Mouse (Mus musculus) lung, embryonic 16.5 days (tissue): ENCODE measurements around the gene Pogz. TPM values are rescaled to one million over a fixed set of nuclear protein-coding genes. Genes with fewer than 3 reads are reported as not detected.
A peak's percentile ranks its signal among the peaks of the same experiment; 100 is the strongest.

Source experiments
- ATAC-seq: fragments of 200-750 bp; cut with Nextera tagmentation; 2 replicates; pipeline ENCODE4 v1.8.0; 2017; ENCODE audit warnings: low read depth, mild to moderate bottlenecking, moderate library complexity
- H3K27ac ChIP-seq: fragments of 300-500 bp; sonication (generic); 2 replicates; pipeline ENCODE4 v1.5.1; 2014; ENCODE audit warnings: mild to moderate bottlenecking, control low read depth, low read length
- H3K27me3 ChIP-seq: fragments of 300-500 bp; sonication (generic); 2 replicates; pipeline ENCODE4 v1.6.1; 2014; ENCODE audit warnings: low read depth, low read length, mixed read lengths; ENCODE audit not compliant: control insufficient read depth, insufficient read depth
- H3K36me3 ChIP-seq: fragments of 300-500 bp; sonication (generic); 2 replicates; pipeline ENCODE4 v1.6.1; 2014; ENCODE audit warnings: low read length; ENCODE audit not compliant: control insufficient read depth, insufficient read depth
- H3K4me1 ChIP-seq: fragments of 300-500 bp; sonication (generic); replicated peaks from 2 replicates; pipeline ENCODE4 v1.6.1; 2014; ENCODE audit warnings: low read length, mixed read lengths; ENCODE audit not compliant: control insufficient read depth, insufficient read depth
- H3K4me2 ChIP-seq: fragments of 300-500 bp; sonication (generic); 2 replicates; pipeline ENCODE4 v1.6.1; 2014; ENCODE audit warnings: low read depth, low read length, control low read depth
- H3K4me3 ChIP-seq: fragments of 300-500 bp; sonication (generic); 2 replicates; pipeline ENCODE4 v1.5.1; 2014; ENCODE audit warnings: mild to moderate bottlenecking, low read length, control low read depth
- H3K9ac ChIP-seq: fragments of 300-500 bp; sonication (generic); 2 replicates; pipeline ENCODE4 v1.6.1; 2014; ENCODE audit warnings: low read length, control low read depth
- H3K9me3 ChIP-seq: fragments of 300-500 bp; sonication (generic); 2 replicates; pipeline ENCODE4 v1.6.1; 2016; ENCODE audit warnings: low read length; ENCODE audit not compliant: control insufficient read depth
- WGBS: fragments of 180-500 bp; shearing (Covaris S2); extraction: QIAGEN DNeasy Blood & Tissue Kit; methylation state at CpG from one replicate; pipeline ENCODE4 v1.1.7; 2014; 5-methylcytosine and 5-hydroxymethylcytosine counted together
- polyA plus RNA-seq: library from polyadenylated mRNA; unstranded; fragments of >200 nt; fragmentation: Nextera tagmentation; extraction: Ambion mirVana; gene quantifications from 2 replicates; pipeline ENCODE4 v1.2.1, GENCODE M21; 2015

The Pogz gene
- polyA plus RNA-seq, 1 experiment from 2014 or later: 16.9 TPM

DNA sequence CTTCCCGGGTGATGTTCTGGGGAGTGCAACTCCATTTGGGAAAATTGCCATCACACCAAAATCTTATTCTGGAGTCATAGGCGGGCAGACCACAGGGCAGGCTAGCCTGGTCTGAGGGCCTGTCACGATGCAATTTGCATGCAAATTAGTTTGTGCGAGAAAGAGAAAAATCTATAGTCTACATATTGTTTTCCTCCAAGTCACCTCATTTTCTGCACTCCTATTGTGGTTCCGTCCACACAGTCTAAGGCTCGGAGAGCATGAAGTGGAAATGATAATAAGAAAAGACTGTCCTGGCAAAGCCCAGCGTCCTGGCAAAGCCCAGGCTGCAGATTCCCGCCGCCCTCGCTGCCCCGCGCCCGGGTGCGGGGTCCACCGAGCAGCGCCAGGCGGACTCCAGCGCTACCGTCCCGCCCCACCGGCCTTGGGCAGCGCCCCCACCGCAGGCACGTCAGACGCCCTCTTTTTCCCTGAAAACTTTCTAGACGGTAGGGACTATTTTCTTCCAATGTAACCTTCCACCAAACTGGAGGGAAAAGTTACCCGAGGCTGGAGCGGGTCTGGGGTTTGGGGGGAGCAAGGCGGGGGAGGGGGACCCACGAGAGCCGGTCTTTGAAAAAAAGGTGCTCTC lies 16.2 kb upstream of the Pogz start:
- Histone ChIP-seq H3K4me3 (peak overlapping the region; percentile 73), H3K4me1 (peaks cover 3% of the 10 kb centered on the region; the same call in 1 of the 2 replicates), H3K36me3 (no peaks in the 10 kb centered on the region), H3K9ac (peak overlapping the region; percentile 98), H3K27me3 (no peaks in the 10 kb centered on the region), H3K4me2 (peak overlapping the region; percentile 60), H3K9me3 (no peaks in the 10 kb centered on the region), H3K27ac (peak overlapping the region; percentile 87)
- peak; percentile 76 for ATAC-seq
- 3% methylated on average over 31 of the region's 31 CpGs for WGBS

DNA sequence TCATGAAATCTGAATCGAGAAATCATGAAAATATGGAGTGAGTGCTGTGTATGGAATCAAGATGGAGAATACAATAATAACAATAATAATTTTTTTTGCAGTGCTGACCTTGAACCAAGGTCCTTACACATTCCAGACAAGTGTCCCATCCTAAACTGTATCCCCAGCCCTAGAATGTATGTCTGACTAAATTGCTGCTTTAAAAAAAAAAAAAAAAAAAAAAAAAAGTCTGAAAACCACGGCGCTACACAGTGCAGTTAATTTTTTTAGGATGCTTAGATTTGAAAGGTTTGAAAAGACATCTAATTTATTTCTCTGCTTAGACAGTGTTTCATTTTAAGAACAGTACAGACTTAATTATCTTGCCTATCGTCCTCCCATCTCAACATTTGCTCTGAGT lies 15.3 kb upstream of the Pogz start:
- H3K36me3 ChIP-seq: no peaks in the 10 kb centered on the region
- H3K4me2 ChIP-seq: peak overlapping the region; percentile 60
- no peak overlapping the region for H3K27ac ChIP-seq
- peaks cover 3% of the 10 kb centered on the region; the same call in 1 of the 2 replicates for H3K4me1 ChIP-seq
- H3K9ac ChIP-seq: no peak overlapping the region
- no peaks in the 10 kb centered on the region for H3K27me3 ChIP-seq
- H3K4me3 ChIP-seq: peak overlapping the region; percentile 73
- 75% methylated on average over 4 of the region's 4 CpGs for whole genome bisulfite sequencing
- H3K9me3 ChIP-seq: no peaks in the 10 kb centered on the region
- no peak for ATAC-seq

DNA sequence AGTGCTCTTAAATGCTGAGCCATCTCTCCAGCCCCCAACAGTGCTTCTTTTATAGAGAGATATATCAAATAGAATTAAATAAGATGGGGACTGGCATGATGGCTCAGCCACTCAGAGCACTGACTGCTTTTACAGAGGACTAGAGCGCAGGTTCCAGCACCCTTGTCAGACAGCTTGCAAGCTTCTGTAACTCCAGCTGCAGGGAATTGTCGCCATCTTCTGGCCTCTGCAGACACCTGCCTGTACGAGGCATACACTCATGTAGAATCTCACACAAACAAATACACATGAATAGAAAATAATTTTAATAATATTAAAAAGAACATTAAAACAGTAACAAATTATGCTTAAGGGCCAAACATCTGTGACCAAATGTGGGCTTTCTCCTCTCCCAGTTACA lies 13.3 kb upstream of the Pogz start:
- Histone ChIP-seq H3K4me3 (no peak overlapping the region), H3K4me1 (peaks cover 3% of the 10 kb centered on the region; the same call in 1 of the 2 replicates), H3K36me3 (no peaks in the 10 kb centered on the region), H3K27ac (no peak overlapping the region), H3K4me2 (no peak overlapping the region), H3K27me3 (no peaks in the 10 kb centered on the region), H3K9me3 (no peaks in the 10 kb centered on the region), H3K9ac (no peak overlapping the region)
- no peak for ATAC-seq
- 75% methylated on average over 3 of the region's 3 CpGs for WGBS

DNA sequence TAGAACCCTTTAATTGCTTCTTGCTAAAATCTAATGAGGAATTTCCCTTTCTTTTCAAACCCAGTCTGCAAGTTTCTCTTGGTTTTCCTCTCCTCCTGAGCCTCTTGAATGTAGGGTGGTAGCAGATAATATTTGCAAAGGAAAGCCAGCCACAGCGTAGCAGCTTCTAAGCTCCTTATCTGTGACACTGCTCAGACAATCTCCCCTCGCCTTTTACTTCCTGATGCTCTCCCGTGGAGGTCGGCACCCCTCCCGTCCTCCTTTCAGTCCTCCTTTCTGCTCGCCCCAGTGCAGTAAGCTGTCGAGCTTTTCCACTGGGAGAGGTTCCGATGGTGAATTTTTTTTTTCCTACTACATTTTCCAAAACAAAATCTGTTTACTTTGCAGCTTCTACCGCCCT lies 5.3 kb upstream of the Pogz start:
- Histone ChIP-seq H3K4me2 (peak overlapping the region; percentile 29), H3K9ac (peak overlapping the region; percentile 39; the same call in 1 of the 2 replicates), H3K27me3 (no peaks in the 10 kb centered on the region), H3K4me1 (peaks cover 6% of the 10 kb centered on the region; the same call in 1 of the 2 replicates), H3K4me3 (no peak overlapping the region; the same call in 1 of the 2 replicates), H3K9me3 (no peaks in the 10 kb centered on the region), H3K36me3 (no peaks in the 10 kb centered on the region), H3K27ac (no peak overlapping the region)
- WGBS: 4% methylated on average over 9 of the region's 9 CpGs
- no peak for ATAC-seq

DNA sequence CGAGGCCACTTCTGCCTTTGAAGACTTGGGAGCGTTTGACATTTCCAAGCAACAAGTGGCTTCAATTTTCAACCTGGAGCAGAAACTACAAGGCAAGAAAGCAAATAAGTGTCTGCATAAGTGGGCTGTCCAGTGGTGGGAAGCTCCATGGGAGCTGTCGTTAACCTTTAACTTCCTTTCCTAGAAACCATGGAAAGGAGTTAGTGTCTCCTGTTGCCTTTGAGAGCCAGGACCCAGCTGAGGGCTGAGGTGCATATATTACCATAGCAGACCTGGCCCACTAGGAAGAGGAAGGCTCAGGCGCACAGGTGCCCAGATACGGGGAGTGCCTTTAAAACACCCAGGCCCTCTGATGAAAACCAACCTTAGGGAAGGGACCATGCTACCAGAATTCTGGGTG lies 4.7 kb upstream of the Pogz start:
- ATAC-seq: no peak
- no peak overlapping the region for H3K9ac ChIP-seq
- H3K4me1 ChIP-seq: peaks cover 6% of the 10 kb centered on the region; the same call in 1 of the 2 replicates
- H3K4me3 ChIP-seq: no peak overlapping the region
- WGBS: 45% methylated on average over 5 of the region's 5 CpGs
- no peaks in the 10 kb centered on the region for H3K36me3 ChIP-seq
- no peaks in the 10 kb centered on the region for H3K27me3 ChIP-seq
- peak overlapping the region; percentile 29 for H3K4me2 ChIP-seq
- H3K9me3 ChIP-seq: no peaks in the 10 kb centered on the region
- H3K27ac ChIP-seq: no peak overlapping the region

DNA sequence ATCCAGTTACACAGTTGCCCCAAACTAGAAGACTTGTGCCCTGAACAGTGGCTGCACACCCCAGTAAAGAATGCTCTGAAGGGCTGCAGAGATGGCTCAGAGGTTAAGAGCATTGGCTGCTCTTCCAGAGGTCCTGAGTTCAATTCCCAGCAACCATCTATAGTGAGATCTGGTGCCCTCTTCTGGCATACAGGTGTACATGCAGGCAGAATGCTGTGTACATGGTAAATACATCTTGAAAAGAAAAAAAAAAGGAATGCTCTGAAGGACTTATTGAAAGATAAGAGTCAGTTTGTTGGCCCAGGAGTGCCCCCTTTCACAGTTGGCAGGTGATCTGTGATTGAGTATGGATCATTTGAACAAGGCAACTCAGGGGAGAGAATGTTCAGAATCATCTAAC lies 4.0 kb upstream of the Pogz start:
- no peak overlapping the region for H3K9ac ChIP-seq
- peaks cover 6% of the 10 kb centered on the region; the same call in 1 of the 2 replicates for H3K4me1 ChIP-seq
- no peak for ATAC-seq
- H3K36me3 ChIP-seq: no peaks in the 10 kb centered on the region
- H3K27me3 ChIP-seq: no peaks in the 10 kb centered on the region
- no peaks in the 10 kb centered on the region for H3K9me3 ChIP-seq
- H3K4me2 ChIP-seq: no peak overlapping the region
- H3K4me3 ChIP-seq: no peak overlapping the region
- H3K27ac ChIP-seq: no peak overlapping the region

DNA sequence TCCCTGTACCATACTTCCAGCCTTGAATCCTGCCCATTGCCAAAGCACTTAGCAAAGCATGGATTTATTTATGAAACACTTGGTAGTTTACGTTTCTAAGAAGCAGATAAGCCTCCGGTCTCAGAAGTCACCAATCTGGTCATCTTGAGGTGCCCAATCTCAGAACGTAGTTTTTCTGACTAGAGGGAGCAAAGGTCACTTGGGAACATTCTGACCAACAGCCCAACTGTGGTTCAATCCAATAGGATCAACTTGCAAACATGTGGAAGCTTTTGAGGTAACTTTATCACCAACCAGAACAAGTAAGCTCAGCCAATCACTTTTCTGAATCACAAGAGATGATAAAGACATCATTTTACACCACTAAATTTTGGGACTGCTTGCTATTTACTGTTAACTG lies 2.0 kb upstream of the Pogz start:
- Histone ChIP-seq H3K27me3 (no peaks in the 10 kb centered on the region), H3K9me3 (no peaks in the 10 kb centered on the region), H3K4me3 (no peak overlapping the region), H3K4me2 (no peak overlapping the region), H3K27ac (no peak overlapping the region), H3K9ac (no peak overlapping the region), H3K4me1 (peaks cover 20% of the 10 kb centered on the region), H3K36me3 (no peaks in the 10 kb centered on the region)
- WGBS: 28% methylated on average over 3 of the region's 3 CpGs
- ATAC-seq: no peak

DNA sequence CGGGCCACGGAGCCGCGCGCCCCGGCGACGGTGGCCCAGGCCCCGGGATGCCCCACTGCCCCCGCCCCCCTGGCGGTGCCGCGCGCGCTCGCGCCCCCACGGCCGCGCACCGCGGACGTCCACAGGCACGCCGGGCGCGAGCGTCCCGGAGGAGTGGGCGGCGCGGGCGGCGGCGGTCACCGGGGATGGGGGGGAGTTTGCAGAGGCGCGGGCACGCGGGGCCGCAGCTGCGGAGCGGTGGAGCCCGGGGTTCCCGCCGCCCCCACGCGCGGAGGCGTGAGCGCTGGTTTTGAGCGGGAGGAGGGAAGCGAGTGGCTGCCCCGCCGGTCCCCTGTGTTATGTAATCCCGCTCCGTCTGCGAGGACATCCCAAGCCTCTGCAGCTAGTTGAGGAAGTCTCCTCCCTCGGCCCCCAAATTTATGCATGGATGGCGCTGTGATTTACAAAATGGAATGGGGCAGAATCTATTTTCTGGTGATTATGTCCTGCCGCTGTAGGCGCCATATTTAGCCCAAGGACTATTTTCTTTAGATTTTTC lies 661 bp downstream of the Pogz start:
- WGBS: under 1% methylated on average over 35 of the region's 62 CpGs
- no peaks in the 10 kb centered on the region for H3K9me3 ChIP-seq

DNA sequence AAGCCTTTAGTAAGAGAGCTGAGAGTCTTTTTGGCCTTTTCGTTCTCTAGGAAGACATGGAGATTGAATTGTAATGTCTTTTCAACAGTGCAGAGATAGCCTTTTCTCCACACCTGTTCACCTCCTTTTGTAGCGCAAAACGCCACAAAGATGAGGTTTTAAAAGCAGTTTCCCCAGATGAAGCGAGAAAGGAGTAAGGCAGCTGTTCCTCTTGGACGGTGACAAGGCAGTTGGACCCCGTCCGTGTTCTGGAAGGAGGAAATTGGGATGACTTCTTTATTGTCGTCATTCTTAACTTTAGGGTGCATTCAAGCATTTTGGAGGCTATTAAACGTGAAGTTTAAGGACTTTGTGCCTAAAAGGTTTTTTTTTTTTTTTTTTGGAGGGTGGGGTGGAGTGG lies 1.3 kb downstream of the Pogz start:
- peak overlapping the region; percentile 89 for H3K9ac ChIP-seq
- H3K4me2 ChIP-seq: peak overlapping the region; percentile 69
- H3K4me1 ChIP-seq: peaks cover 18% of the 10 kb centered on the region
- peak overlapping the region; percentile 98 for H3K27ac ChIP-seq
- peak overlapping the region; percentile 78 for H3K4me3 ChIP-seq
- no peaks in the 10 kb centered on the region for H3K9me3 ChIP-seq
- WGBS: 6% methylated on average over 9 of the region's 9 CpGs
- ATAC-seq: no peak
- H3K36me3 ChIP-seq: no peaks in the 10 kb centered on the region
- no peaks in the 10 kb centered on the region for H3K27me3 ChIP-seq

More for the DNA sequence above, 661 bp downstream of the Pogz start:
- peak overlapping the region; percentile 98 for H3K27ac ChIP-seq
- peak; percentile 80 for ATAC-seq
- H3K4me1 ChIP-seq: peaks cover 18% of the 10 kb centered on the region
- peak overlapping the region; percentile 78 for H3K4me3 ChIP-seq
- no peaks in the 10 kb centered on the region for H3K36me3 ChIP-seq
- no peaks in the 10 kb centered on the region for H3K27me3 ChIP-seq
- H3K4me2 ChIP-seq: peak overlapping the region; percentile 69
- H3K9ac ChIP-seq: peak overlapping the region; percentile 89
